Mouse (Mus musculus): ENCODE measurements around the gene Tnp2. TPM values are rescaled to one million over a fixed set of nuclear protein-coding genes. Genes with fewer than 3 reads are reported as not detected.

The Tnp2 gene
- polyA plus RNA-seq, 1 experiment from 2014 or later = not detected

GRCm38 (mm10) chr16:10785371-10786231 lies 2.9 kb downstream of the Tnp2 start, which contains the start of gene Socs1:
Gene Socs1, minus strand, starts transcription at chr16:10785536.
- Histone ChIP-seq H3K27ac (ENCODE audit: low read length) (peak within 1 kb of the TSS; percentile 99), H3K36me3 (ENCODE audit: control insufficient read depth, insufficient read depth, low read length) (no peaks in the 10 kb centered on the region), H3K9ac (ENCODE audit: low read length) (peak within 1 kb of the TSS; percentile 91), H3K4me1 (ENCODE audit: control insufficient read depth, insufficient read depth, low read length) (peaks cover 39% of the 10 kb centered on the region), H3K4me2 (ENCODE audit: low read depth, low read length) (peak within 1 kb of the TSS; percentile 91), H3K4me3 (replicated peaks; ENCODE audit: low read length) (peak within 1 kb of the TSS; percentile 79), H3K27me3 (ENCODE audit: control insufficient read depth, insufficient read depth, low read length) (no peaks in the 10 kb centered on the region), H3K9me3 (replicated peaks; ENCODE audit: control insufficient read depth, low read length) (no peaks in the 10 kb centered on the region)
- peak; percentile 85 for ATAC-seq (ENCODE audit: insufficient read depth, low FRiP score)
- WGBS = under 1% methylated on average over 59 of the region's 59 CpGs

GRCm38 (mm10) chr16:10784793-10785370 lies 3.6 kb downstream of the Tnp2 start:
- H3K9ac ChIP-seq (ENCODE audit: low read length) = peak overlapping the region; percentile 91
- peak overlapping the region; percentile 91 for H3K4me2 ChIP-seq (ENCODE audit: low read depth, low read length)
- peak; percentile 89 for ATAC-seq (ENCODE audit: insufficient read depth, low FRiP score)
- H3K9me3 ChIP-seq (replicated peaks; ENCODE audit: control insufficient read depth, low read length) = no peaks in the 10 kb centered on the region
- H3K27ac ChIP-seq (ENCODE audit: low read length) = peak overlapping the region; percentile 99
- peak overlapping the region; percentile 79 for H3K4me3 ChIP-seq (replicated peaks; ENCODE audit: low read length)
- H3K4me1 ChIP-seq (ENCODE audit: control insufficient read depth, insufficient read depth, low read length) = peaks cover 39% of the 10 kb centered on the region
- no peaks in the 10 kb centered on the region for H3K36me3 ChIP-seq (ENCODE audit: control insufficient read depth, insufficient read depth, low read length)
- H3K27me3 ChIP-seq (ENCODE audit: control insufficient read depth, insufficient read depth, low read length) = no peaks in the 10 kb centered on the region
- under 1% methylated on average over 50 of the region's 55 CpGs for WGBS

GRCm38 (mm10) chr16:10783883-10784792 lies 4.3 kb downstream of the Tnp2 start:
- ATAC-seq (ENCODE audit: insufficient read depth, low FRiP score) = no peak; the same call in 1 of the 2 replicates
- Histone ChIP-seq H3K27ac (ENCODE audit: low read length) (peak overlapping the region; percentile 99), H3K9me3 (replicated peaks; ENCODE audit: control insufficient read depth, low read length) (no peaks in the 10 kb centered on the region), H3K9ac (ENCODE audit: low read length) (peak overlapping the region; percentile 91), H3K36me3 (ENCODE audit: control insufficient read depth, insufficient read depth, low read length) (no peaks in the 10 kb centered on the region), H3K27me3 (ENCODE audit: control insufficient read depth, insufficient read depth, low read length) (no peaks in the 10 kb centered on the region), H3K4me3 (replicated peaks; ENCODE audit: low read length) (peak overlapping the region; percentile 79), H3K4me2 (ENCODE audit: low read depth, low read length) (peak overlapping the region; percentile 91), H3K4me1 (ENCODE audit: control insufficient read depth, insufficient read depth, low read length) (peaks cover 39% of the 10 kb centered on the region)
- WGBS = 2% methylated on average over 78 of the region's 81 CpGs

- no peaks in the 10 kb centered on the region for H3K9me3 ChIP-seq (replicated peaks; ENCODE audit: control insufficient read depth, low read length)
- peak overlapping the region; percentile 91 for H3K4me2 ChIP-seq (ENCODE audit: low read depth, low read length)
- peak overlapping the region; percentile 57; the same call in 1 of the 2 replicates for H3K9ac ChIP-seq (ENCODE audit: low read length)
- no peaks in the 10 kb centered on the region for H3K27me3 ChIP-seq (ENCODE audit: control insufficient read depth, insufficient read depth, low read length)
- WGBS = 45% methylated on average over 8 of the region's 8 CpGs
- H3K4me3 ChIP-seq (replicated peaks; ENCODE audit: low read length) = peak overlapping the region; percentile 79
- peaks cover 39% of the 10 kb centered on the region for H3K4me1 ChIP-seq (ENCODE audit: control insufficient read depth, insufficient read depth, low read length)
- no peak for ATAC-seq (ENCODE audit: insufficient read depth, low FRiP score)
- H3K27ac ChIP-seq (ENCODE audit: low read length) = no peak overlapping the region
- H3K36me3 ChIP-seq (ENCODE audit: control insufficient read depth, insufficient read depth, low read length) = no peaks in the 10 kb centered on the region
Measured at GRCm38 (mm10) chr16:10783451-10783850, 5.0 kb downstream of the Tnp2 start.

GRCm38 (mm10) chr16:10783152-10783434 lies 5.4 kb downstream of the Tnp2 start:
- no peak for ATAC-seq (ENCODE audit: insufficient read depth, low FRiP score)
- Histone ChIP-seq H3K4me3 (replicated peaks; ENCODE audit: low read length) (peak overlapping the region; percentile 79), H3K9ac (ENCODE audit: low read length) (peak overlapping the region; percentile 57), H3K36me3 (ENCODE audit: control insufficient read depth, insufficient read depth, low read length) (no peaks in the 10 kb centered on the region), H3K4me1 (ENCODE audit: control insufficient read depth, insufficient read depth, low read length) (peaks cover 39% of the 10 kb centered on the region), H3K9me3 (replicated peaks; ENCODE audit: control insufficient read depth, low read length) (no peaks in the 10 kb centered on the region), H3K27ac (ENCODE audit: low read length) (peak overlapping the region; percentile 57; the same call in 1 of the 2 replicates), H3K27me3 (ENCODE audit: control insufficient read depth, insufficient read depth, low read length) (no peaks in the 10 kb centered on the region), H3K4me2 (ENCODE audit: low read depth, low read length) (peak overlapping the region; percentile 91)
- 10% methylated on average over 1 of the region's 1 CpGs for WGBS

- Histone ChIP-seq H3K9ac (ENCODE audit: low read length) (peak overlapping the region; percentile 57), H3K36me3 (ENCODE audit: control insufficient read depth, insufficient read depth, low read length) (no peaks in the 10 kb centered on the region), H3K4me1 (ENCODE audit: control insufficient read depth, insufficient read depth, low read length) (peaks cover 39% of the 10 kb centered on the region), H3K4me2 (ENCODE audit: low read depth, low read length) (peak overlapping the region; percentile 91), H3K27me3 (ENCODE audit: control insufficient read depth, insufficient read depth, low read length) (no peaks in the 10 kb centered on the region), H3K4me3 (replicated peaks; ENCODE audit: low read length) (peak overlapping the region; percentile 79), H3K27ac (ENCODE audit: low read length) (peak overlapping the region; percentile 57; the same call in 1 of the 2 replicates), H3K9me3 (replicated peaks; ENCODE audit: control insufficient read depth, low read length) (no peaks in the 10 kb centered on the region)
- no peak for ATAC-seq (ENCODE audit: insufficient read depth, low FRiP score)
- 46% methylated on average over 6 of the region's 6 CpGs for WGBS
Measured at GRCm38 (mm10) chr16:10782377-10783151, 5.9 kb downstream of the Tnp2 start.

- Histone ChIP-seq H3K27ac (ENCODE audit: low read length) (peak overlapping the region; percentile 57; the same call in 1 of the 2 replicates), H3K4me2 (ENCODE audit: low read depth, low read length) (peak overlapping the region; percentile 91), H3K36me3 (ENCODE audit: control insufficient read depth, insufficient read depth, low read length) (no peaks in the 10 kb centered on the region), H3K4me1 (ENCODE audit: control insufficient read depth, insufficient read depth, low read length) (peaks cover 35% of the 10 kb centered on the region), H3K9ac (ENCODE audit: low read length) (peak overlapping the region; percentile 57), H3K9me3 (replicated peaks; ENCODE audit: control insufficient read depth, low read length) (no peaks in the 10 kb centered on the region), H3K4me3 (replicated peaks; ENCODE audit: low read length) (peak overlapping the region; percentile 79; the same call in 1 of the 2 replicates), H3K27me3 (ENCODE audit: control insufficient read depth, insufficient read depth, low read length) (no peaks in the 10 kb centered on the region)
- 38% methylated on average over 9 of the region's 9 CpGs for WGBS
- ATAC-seq (ENCODE audit: insufficient read depth, low FRiP score) = no peak
Measured at GRCm38 (mm10) chr16:10781862-10782371, 6.5 kb downstream of the Tnp2 start.

GRCm38 (mm10) chr16:10780631-10781120 lies 7.8 kb downstream of the Tnp2 start:
- ATAC-seq (ENCODE audit: insufficient read depth, low FRiP score) = no peak
- Histone ChIP-seq H3K9me3 (replicated peaks; ENCODE audit: control insufficient read depth, low read length) (no peaks in the 10 kb centered on the region), H3K27me3 (ENCODE audit: control insufficient read depth, insufficient read depth, low read length) (no peaks in the 10 kb centered on the region), H3K4me2 (ENCODE audit: low read depth, low read length) (no peak overlapping the region), H3K9ac (ENCODE audit: low read length) (no peak overlapping the region), H3K36me3 (ENCODE audit: control insufficient read depth, insufficient read depth, low read length) (no peaks in the 10 kb centered on the region), H3K27ac (ENCODE audit: low read length) (peak overlapping the region; percentile 43), H3K4me1 (ENCODE audit: control insufficient read depth, insufficient read depth, low read length) (peaks cover 33% of the 10 kb centered on the region), H3K4me3 (replicated peaks; ENCODE audit: low read length) (no peak overlapping the region)
- 59% methylated on average over 5 of the region's 5 CpGs for WGBS
